Mouse (Mus musculus): ENCODE data around the gene Tmem107.

Tmem107 gene

DNA sequence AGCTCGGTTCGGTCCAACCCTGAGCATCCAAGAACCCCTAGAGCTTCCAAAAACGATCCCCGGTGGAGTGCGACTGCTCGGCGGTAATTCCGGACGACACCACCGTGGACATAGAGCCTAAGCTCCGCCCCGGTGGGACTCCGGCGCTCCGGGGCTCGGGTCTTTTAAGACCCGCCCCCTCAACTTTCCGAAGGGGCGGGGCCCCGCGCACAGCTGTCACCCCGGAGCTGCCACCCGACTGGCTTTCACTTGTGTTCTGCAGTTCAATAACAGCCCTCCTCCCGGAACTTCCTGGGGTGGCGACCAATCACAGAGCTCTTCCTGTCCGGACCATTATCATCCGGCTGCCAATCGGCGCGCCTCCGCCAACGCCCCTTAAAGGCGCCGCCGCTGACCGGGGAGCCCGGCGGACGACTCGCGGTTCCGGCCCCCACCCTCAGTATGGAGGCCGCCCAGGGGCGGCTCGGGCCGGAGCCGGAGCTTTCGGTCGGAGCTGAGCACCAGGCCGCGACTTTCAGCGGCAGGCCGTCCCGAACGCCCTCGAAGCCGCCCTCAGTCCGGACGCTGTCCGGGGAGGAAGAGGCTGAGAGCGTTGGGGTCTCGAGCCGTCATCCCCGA is 11.1 kb upstream of the Tmem107 start, which contains the start of gene Borcs6:
Gene Borcs6, plus strand, starts transcription at position 361 of the 618 bp plus-strand sequence.
- no peak for DNase-seq (ENCODE audit: extremely low read depth, low read depth, low spot score)

DNA sequence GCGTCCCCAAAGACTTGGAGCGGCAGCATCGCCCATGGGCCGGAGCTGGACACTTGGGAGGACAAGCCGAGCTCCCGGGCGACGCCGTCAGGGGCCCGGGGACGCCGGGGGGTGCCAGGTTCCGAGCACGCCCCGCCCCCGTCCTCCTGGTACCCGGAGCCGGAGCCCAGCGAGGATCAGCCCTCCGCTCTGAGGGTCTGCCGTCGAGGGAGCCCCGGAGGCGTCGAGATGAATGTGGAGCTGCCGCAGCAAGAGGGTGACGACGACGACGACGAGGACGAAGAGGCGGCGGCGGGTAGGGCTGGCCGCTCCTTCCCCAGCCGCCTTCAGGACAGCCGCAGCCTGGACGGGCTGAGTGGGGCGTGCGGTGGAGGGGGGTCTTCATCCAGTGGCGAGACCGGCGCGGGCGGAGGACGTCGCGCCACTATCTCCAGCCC is 10.6 kb upstream of the Tmem107 start:
- no peak for DNase-seq (ENCODE audit: extremely low read depth, low read depth, low spot score)

DNA sequence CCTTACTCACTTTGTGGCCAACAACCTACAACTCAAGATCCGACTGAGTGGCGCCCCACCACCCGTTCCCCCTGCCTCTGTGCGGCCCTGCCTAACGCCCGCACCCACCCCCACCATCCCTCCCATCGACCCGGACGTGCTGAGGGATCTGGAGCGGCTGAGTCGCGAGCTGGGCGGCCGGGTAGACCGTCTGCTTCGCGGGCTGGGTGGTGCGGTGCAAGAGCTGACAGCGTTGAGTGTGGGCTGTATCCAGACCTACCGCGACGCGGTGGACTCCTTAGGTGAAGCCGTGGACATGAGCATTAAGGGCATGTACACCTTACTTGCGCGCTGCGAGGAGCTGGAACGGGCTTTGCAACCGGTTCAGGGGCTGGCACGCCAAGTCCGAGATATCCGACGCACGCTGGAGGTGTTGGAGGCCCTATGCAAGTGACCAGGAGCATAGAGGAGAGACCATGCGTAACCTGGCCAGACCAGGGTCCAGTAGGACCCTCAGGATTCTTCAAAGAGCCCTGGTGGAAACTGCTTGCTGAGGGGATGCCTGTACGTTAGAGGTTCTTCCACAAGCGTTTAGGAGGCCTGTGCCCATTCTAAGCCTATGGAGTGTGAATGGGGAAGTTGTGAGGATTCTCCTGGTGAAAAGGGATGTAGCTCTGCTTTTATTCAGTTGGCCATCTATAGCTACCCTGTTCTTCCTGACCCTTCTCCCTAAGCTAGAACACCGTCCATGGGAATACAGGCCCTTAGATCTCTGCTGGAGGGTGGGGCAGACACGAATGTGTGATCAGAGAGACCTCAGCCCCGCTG is 10.0 kb upstream of the Tmem107 start:
- no peak for DNase-seq (ENCODE audit: extremely low read depth, low read depth, low spot score)

GRCm38 (mm10) chr11:69061255-69061912 is 9.2 kb upstream of the Tmem107 start:
- no peak for DNase-seq (ENCODE audit: extremely low read depth, low read depth, low spot score)

GRCm38 (mm10) chr11:69062194-69062760 is 8.3 kb upstream of the Tmem107 start:
- no peak for DNase-seq (ENCODE audit: extremely low read depth, low read depth, low spot score)

GRCm38 (mm10) chr11:69062761-69063224 is 7.8 kb upstream of the Tmem107 start:
- no peak for DNase-seq (ENCODE audit: extremely low read depth, low read depth, low spot score)

GRCm38 (mm10) chr11:69063413-69064201 is 7.0 kb upstream of the Tmem107 start:
- DNase-seq (ENCODE audit: extremely low read depth, low read depth, low spot score), result no peak

DNA sequence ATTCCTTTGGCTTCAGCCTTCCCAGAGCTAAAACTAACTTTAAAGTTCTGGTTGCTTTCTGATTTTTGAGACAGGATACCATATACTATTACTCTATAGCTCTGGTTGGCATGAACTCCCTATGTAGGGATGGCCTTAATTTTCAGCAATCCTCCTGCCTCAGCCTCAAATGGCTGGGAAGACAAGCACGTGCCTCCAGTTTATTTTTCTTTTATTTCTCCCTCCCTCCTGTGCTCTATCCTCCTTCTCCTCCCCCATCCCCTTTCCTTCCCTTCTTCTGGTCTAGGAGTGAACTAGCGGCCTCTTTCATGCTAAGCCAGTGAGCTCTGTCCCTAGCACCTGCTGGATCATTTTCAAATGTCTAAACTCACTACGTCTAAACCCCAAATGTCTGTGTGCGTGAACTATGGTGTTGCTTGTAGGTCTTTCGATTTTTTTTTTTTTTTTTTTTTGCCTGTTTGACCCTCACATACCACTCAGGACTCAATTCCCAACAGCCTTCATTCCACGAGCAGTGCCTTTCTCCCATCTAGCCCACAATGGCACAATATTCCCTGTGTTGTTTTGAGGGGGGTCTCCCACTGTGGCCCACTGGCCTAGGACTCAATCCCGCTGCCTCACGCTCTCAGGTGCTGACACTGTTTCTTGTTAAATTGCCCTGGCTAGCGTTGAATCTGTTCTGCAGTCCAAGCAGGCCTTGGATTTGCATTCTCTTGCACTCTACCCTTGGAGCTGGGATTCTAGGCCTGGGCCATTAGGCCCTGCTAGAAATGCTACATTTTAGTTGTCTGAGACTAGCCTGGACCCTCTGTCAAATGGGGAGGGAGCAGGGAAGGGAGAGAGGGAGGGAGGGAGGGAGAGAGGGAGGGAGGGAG is 6.1 kb upstream of the Tmem107 start:
- no peak for DNase-seq (ENCODE audit: extremely low read depth, low read depth, low spot score)

DNA sequence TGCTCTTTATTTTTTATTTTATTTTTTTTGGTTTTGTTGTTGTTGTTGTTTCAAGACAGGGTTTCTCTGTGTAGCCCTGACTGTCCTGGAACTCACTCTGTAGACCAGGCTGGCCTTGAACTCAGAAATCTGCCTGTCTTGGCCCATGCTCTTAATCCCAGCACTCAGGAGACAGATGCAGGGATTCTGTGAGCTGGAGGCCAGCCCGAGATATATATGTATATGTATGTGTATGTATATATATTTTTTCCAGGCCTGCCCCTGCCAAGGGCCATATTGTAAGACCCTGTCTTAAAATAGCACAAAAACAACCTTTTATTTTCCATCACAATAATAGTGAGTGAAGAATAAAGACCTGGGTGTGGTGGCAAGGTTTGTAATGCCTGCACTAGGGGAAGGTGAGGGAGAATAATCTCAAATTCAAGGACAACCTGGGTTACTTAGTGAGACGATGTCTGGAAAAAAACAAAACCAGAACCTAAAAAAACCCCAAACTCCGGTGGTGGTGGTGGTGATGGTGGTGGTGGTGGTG is 5.1 kb upstream of the Tmem107 start:
- DNase-seq (ENCODE audit: extremely low read depth, low read depth, low spot score), result no peak

DNA sequence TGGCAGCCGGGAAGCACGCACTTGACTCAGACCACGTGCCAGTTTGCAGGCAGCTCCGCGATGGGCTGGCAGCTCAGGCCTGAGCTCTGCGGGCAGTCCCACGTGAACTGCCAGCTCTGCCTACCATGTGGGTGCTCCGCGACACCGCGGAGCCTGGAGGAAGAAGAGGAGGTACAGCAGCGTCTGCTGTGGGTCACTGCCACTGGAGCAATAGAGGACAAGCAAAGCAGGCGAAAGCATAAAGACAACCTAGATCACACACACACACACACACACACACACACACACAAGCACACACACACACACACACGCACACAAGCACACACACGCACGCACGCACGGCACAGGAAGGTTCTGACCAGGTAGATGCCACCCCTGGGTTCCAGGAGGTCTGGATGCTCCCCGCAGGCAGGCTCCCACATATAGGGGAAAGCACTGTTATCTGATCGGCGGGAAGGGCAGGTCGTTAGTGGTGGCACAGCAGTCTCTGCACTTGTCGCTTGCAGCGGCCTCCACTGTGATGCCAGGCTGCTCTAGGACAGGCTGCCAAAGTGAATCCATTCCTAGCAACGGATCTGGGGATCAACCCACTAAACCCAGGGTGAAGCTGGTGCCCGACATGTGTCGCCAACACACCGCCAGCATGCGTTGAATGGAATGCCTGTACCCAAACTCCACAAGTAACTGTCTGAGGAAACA is 4.3 kb upstream of the Tmem107 start:
- DNase-seq (ENCODE audit: extremely low read depth, low read depth, low spot score), result no peak

DNA sequence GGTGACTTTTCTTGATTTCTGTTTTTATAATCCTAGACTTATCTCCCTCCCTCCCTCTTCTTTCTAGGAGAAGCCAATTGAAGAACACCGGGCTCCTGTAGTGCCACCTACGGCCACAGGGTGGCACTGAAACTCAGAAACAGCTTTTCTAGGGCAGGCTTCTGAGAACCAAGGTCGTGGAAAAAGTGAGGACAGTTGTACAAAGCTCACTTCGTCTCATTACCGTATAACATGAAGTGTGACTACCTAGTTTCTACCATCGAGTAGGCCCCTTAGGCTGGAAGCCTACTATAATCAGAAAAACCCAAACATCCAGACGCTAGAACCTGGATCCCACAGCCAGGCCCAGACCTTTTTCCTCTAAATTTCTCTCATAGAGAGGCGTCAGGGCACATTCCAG is 3.6 kb upstream of the Tmem107 start:
- no peak for DNase-seq (ENCODE audit: extremely low read depth, low read depth, low spot score)

DNA sequence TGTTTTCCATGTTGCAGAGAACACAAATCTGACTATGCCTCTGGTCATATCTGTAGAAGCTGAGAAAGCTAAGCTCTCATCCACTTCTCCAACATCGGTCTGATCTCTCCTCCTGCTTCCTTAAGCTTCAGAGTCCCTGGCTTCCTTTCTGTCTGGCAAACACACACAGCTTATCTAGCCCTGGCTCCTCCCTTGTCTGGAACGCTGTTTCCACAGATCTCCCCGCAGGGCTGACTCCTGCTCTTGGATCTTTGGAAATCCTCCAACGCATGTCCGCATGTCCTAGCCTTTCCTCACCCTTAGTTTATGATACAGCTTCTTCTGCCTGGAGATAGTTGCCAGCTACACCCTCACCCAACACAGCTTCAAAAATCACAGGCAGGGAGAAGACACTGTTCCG is 3.0 kb upstream of the Tmem107 start:
- no peak for DNase-seq (ENCODE audit: extremely low read depth, low read depth, low spot score)

DNA sequence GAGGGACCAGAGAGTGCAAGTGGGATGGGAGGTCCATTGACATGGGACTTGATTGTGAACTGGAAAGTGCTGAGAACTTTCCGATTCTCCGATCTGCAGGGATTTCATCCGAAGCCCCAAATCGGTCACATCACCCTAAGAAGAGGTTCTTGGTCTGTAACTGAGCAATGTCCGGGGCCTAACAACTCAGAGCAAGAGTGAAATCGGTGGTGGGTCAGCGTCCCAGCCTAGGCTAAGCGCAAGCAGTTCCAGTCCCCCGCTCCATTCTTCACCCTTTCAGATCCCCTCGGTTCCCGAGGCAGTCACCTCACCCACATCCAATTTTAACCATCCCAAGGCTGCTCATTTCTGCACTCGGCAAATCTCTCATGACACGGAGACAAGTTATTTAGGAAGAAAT is 513 bp upstream of the Tmem107 start:
- DNase-seq (ENCODE audit: extremely low read depth, low read depth, low spot score), result no peak

- no peak for DNase-seq (ENCODE audit: extremely low read depth, low read depth, low spot score)
These were observed 656 bp downstream of the Tmem107 start for GRCm38 (mm10) chr11:69071262-69071661.

DNA sequence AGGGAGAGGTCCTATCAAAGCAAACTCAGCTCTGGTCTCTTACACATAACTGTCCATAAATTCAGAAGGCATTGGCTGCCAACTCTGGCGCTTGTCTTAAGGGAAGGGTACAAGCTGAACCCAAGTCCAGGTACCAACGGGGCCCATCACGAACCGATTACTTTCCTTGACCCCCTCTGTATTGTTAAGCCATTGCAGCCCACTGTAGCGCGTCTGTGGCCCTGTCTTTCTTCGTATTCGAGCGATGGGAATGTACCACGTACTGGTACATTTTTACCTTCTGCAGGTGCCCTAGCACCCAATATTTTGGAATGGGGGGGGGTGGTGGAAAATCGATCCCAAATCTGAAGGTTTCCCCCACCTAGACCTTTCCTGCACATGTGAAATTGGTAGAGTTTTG is 1.6 kb downstream of the Tmem107 start:
- no peak for DNase-seq (ENCODE audit: extremely low read depth, low read depth, low spot score)

DNA sequence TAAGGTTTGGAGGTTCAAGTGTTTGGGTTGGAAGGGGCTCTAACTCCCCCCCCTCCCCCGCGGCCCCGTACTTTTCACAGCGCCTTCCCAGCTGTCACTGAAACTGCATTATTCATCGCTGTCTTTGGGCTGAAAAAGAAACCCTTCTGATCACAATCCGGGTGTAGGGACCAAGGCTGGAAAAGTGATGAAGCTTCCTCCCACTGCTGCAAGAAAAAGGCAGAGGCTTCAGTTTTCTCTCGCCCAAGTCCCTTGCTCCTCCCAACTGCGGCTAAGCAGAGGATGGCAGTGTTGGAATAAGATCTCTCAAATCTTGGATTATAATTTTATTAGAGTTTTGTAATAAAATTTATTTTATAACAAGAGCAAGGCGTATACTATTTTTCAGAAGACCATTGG is 2.1 kb downstream of the Tmem107 start:
- DNase-seq (ENCODE audit: extremely low read depth, low read depth, low spot score), result no peak

DNA sequence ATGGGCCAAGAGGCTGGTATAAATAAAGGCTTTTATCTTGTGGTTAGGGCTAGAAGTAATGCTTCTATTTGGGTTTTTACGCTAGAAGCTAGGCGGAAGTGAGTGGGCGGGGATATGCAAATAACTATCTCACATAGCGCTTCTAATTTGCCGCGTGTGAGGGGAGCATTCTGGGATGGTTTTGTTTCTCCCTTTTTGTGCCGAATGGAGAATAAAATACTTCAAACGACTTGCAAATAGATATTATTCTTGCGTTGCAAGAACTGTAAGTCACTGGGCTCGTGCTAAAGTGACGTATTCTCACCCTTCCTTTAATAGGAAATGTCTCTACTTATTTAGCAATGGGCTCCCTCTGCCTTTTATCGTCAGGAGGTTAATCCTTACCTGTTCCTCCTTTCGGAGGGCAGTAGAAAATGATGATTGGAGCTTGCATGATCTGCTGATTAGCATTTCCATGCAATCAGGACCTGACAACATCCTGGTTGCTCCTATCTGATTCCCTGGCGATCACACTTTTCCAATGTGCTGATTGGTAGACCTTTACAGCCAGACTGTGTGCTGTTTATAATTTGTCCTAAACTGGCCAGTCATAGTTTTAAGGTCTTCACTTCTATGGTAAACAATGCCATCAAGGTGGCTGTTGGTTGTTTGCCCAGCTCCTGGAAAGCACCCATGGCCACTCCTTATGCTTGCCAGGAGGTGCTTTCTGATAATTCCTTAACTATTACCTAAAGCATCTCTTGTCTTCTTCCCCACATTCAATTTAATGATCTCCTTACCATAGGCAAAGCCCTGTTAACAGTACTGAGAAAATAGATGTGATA is 2.7 kb downstream of the Tmem107 start:
- DNase-seq (ENCODE audit: extremely low read depth, low read depth, low spot score), result no peak

Measured in fat pad, adult 2 months (tissue).